Mouse (Mus musculus): ENCODE data around the gene Hdac10. TPM values are rescaled to one million over a fixed set of nuclear protein-coding genes. Genes with fewer than 3 reads are reported as not detected.

Hdac10 gene
- polyA plus RNA-seq (2015; fragmentation: Nextera tagmentation; extraction: Ambion mirVana), result 22.0 and 23.4 TPM in 2 replicates

GRCm38 (mm10) chr15:89128382-89129350 is at the start of gene Hdac10:
Gene Hdac10, minus strand, starts transcription at chr15:89128700.
- ATAC-seq (ENCODE audit: low read depth), result peak; percentile 87
- Histone ChIP-seq H3K4me1 (replicated peaks; ENCODE audit: control insufficient read depth, insufficient read depth, low read length) (peaks cover 15% of the 10 kb centered on the region), H3K36me3 (ENCODE audit: control insufficient read depth, insufficient read depth, low read length) (0 out of 2 replicates have a peak, but pooled peaks cover 2% of the 10 kb centered on the region), H3K4me2 (ENCODE audit: low read depth, low read length) (peak within 1 kb of the TSS; percentile 93), H3K27ac (ENCODE audit: low read length) (peak within 1 kb of the TSS; percentile 86), H3K9me3 (ENCODE audit: control insufficient read depth, low read length) (no peaks in the 10 kb centered on the region), H3K27me3 (ENCODE audit: control insufficient read depth, insufficient read depth, low read depth, low read length) (no peaks in the 10 kb centered on the region), H3K4me3 (ENCODE audit: low read length) (peak within 1 kb of the TSS; percentile 78), H3K9ac (ENCODE audit: low read length) (peak within 1 kb of the TSS; percentile 87)
- WGBS, result 2% methylated on average over 36 of the region's 36 CpGs

DNA sequence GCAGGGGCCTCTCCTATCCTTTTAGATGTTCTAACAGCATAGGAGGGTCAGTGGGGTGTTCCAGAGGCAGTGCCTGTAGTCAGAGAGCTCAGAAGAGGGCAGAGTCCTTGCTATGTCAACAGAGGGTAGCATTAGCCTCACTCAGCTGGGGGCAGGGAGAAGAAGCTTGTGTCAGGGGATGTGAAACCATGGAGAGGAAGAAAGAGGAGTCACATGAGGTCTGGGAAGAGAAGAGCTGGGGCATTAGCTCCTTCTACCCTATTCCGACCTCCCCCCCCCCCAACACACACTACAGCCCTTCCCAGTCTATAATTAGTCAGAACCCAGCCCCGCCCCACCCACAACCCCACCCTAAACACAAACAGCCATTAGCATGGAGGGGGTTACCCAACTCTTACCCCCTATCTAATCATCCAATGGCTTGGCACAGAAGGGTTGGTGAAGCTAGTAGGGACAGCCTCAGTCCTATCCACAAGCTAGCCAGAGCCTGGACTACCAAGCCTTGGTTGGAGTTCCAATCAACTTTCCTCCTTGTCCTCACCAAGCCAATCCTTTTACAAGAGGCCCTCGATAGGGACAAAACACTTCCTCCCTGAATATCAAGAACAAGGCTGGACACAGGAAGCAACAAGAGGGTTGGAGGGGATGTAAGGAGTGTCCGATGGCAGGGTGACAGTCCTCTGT is 49.2 kb upstream of the Hdac10 start:
- H3K4me1 ChIP-seq (replicated peaks; ENCODE audit: control insufficient read depth, insufficient read depth, low read length), result peaks cover 75% of the 10 kb centered on the region
- H3K9ac ChIP-seq (ENCODE audit: low read length), result peak overlapping the region; percentile 20

GRCm38 (mm10) chr15:89177121-89177520 is 48.6 kb upstream of the Hdac10 start:
- Histone ChIP-seq H3K27me3 (ENCODE audit: control insufficient read depth, insufficient read depth, low read depth, low read length) (no peaks in the 10 kb centered on the region), H3K9ac (ENCODE audit: low read length) (peak overlapping the region; percentile 20), H3K36me3 (ENCODE audit: control insufficient read depth, insufficient read depth, low read length) (no peaks in the 10 kb centered on the region), H3K4me1 (replicated peaks; ENCODE audit: control insufficient read depth, insufficient read depth, low read length) (peaks cover 75% of the 10 kb centered on the region), H3K4me2 (ENCODE audit: low read depth, low read length) (peak overlapping the region; percentile 63), H3K27ac (ENCODE audit: low read length) (peak overlapping the region; percentile 87), H3K4me3 (ENCODE audit: low read length) (peak overlapping the region; percentile 19; the same call in 1 of the 2 replicates), H3K9me3 (ENCODE audit: control insufficient read depth, low read length) (no peaks in the 10 kb centered on the region)
- WGBS, result 2% methylated on average over 5 of the region's 5 CpGs
- ATAC-seq (ENCODE audit: low read depth), result peak; percentile 5; the same call in 1 of the 2 replicates

More for the DNA sequence above, 49.2 kb upstream of the Hdac10 start:
- Histone ChIP-seq H3K27ac (ENCODE audit: low read length) (peak overlapping the region; percentile 95), H3K4me3 (ENCODE audit: low read length) (peak overlapping the region; percentile 79), H3K9me3 (ENCODE audit: control insufficient read depth, low read length) (no peaks in the 10 kb centered on the region), H3K27me3 (ENCODE audit: control insufficient read depth, insufficient read depth, low read depth, low read length) (no peaks in the 10 kb centered on the region), H3K36me3 (ENCODE audit: control insufficient read depth, insufficient read depth, low read length) (no peaks in the 10 kb centered on the region), H3K4me2 (ENCODE audit: low read depth, low read length) (peak overlapping the region; percentile 63)
- ATAC-seq (ENCODE audit: low read depth), result no peak
- 44% methylated on average over 4 of the region's 4 CpGs for WGBS

DNA sequence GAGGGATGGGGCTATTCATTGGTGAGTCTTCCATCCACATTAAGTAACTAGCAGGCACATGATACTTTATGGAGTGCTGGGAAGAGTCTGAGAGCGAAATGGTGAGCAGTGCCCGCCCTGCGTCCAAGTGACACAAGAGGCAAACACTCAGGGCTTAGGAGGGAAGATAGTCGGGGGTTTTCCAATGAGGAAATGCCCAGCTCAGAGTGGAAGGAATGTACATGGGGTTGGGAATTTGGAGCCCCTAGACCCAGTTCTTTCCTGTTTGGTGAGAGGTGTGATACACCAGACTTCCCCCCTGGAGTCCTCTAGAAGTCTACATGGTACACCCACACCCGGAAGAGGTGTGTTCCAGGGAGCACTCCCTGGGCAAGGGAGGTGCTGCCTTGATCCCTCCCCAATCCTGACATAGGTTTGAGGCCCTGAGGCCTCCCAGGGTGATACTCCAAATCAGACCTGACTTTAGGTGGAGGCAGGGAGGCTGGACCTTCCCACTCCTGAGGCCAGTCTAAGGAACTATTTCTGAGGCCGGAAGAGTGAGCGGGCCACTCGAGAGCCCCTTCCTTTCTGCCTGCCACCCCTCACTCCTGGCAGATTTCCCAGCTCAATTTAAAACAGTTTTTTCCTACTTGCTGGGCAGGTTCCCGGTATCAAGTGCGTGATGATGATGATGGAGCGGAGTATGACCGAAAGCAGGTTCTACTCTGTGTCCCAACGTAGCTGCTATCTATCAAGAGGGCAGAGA is 47.1 kb upstream of the Hdac10 start:
- WGBS, result 37% methylated on average over 13 of the region's 13 CpGs
- peak overlapping the region; percentile 16 for H3K4me2 ChIP-seq (ENCODE audit: low read depth, low read length)

GRCm38 (mm10) chr15:89174889-89175339 is 46.4 kb upstream of the Hdac10 start:
- Histone ChIP-seq H3K36me3 (ENCODE audit: control insufficient read depth, insufficient read depth, low read length) (no peaks in the 10 kb centered on the region; the same call in 1 of the 2 replicates), H3K27ac (ENCODE audit: low read length) (peak overlapping the region; percentile 79; the same call in 1 of the 2 replicates), H3K27me3 (ENCODE audit: control insufficient read depth, insufficient read depth, low read depth, low read length) (no peaks in the 10 kb centered on the region), H3K4me2 (ENCODE audit: low read depth, low read length) (peak overlapping the region; percentile 16; the same call in 1 of the 2 replicates), H3K9ac (ENCODE audit: low read length) (peak overlapping the region; percentile 26; the same call in 1 of the 2 replicates), H3K4me3 (ENCODE audit: low read length) (no peak overlapping the region), H3K9me3 (ENCODE audit: control insufficient read depth, low read length) (no peaks in the 10 kb centered on the region), H3K4me1 (replicated peaks; ENCODE audit: control insufficient read depth, insufficient read depth, low read length) (peaks cover 82% of the 10 kb centered on the region)
- no peak for ATAC-seq (ENCODE audit: low read depth)
- WGBS, result 37% methylated on average over 11 of the region's 11 CpGs

More for the DNA sequence above, 47.1 kb upstream of the Hdac10 start:
- no peaks in the 10 kb centered on the region for H3K27me3 ChIP-seq (ENCODE audit: control insufficient read depth, insufficient read depth, low read depth, low read length)
- H3K27ac ChIP-seq (ENCODE audit: low read length), result peak overlapping the region; percentile 79
- ATAC-seq (ENCODE audit: low read depth), result no peak
- H3K9ac ChIP-seq (ENCODE audit: low read length), result peak overlapping the region; percentile 26; the same call in 1 of the 2 replicates
- H3K4me1 ChIP-seq (replicated peaks; ENCODE audit: control insufficient read depth, insufficient read depth, low read length), result peaks cover 76% of the 10 kb centered on the region
- no peak overlapping the region for H3K4me3 ChIP-seq (ENCODE audit: low read length)
- H3K36me3 ChIP-seq (ENCODE audit: control insufficient read depth, insufficient read depth, low read length), result no peaks in the 10 kb centered on the region
- no peaks in the 10 kb centered on the region for H3K9me3 ChIP-seq (ENCODE audit: control insufficient read depth, low read length)

DNA sequence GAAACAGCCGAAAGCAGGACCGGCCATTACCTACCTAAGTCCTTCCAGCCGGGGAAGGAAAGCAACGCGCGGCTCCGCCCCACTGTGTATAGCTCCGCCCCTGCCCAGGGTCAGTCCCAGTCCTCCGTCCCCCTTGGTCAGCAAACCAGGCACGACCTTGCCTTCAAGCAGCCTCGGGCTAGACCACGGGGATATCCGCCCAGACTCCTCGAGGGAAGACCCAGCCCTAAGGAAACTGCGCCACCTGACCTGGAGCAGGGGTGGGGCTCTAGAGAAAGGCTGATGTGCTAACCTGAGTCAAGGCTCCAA is 45.4 kb upstream of the Hdac10 start:
- Histone ChIP-seq H3K27me3 (ENCODE audit: control insufficient read depth, insufficient read depth, low read depth, low read length) (no peaks in the 10 kb centered on the region), H3K4me3 (ENCODE audit: low read length) (peak overlapping the region; percentile 54), H3K27ac (ENCODE audit: low read length) (peak overlapping the region; percentile 15; the same call in 1 of the 2 replicates), H3K36me3 (ENCODE audit: control insufficient read depth, insufficient read depth, low read length) (no peaks in the 10 kb centered on the region; the same call in 1 of the 2 replicates), H3K9ac (ENCODE audit: low read length) (peak overlapping the region; percentile 70), H3K9me3 (ENCODE audit: control insufficient read depth, low read length) (no peaks in the 10 kb centered on the region), H3K4me1 (replicated peaks; ENCODE audit: control insufficient read depth, insufficient read depth, low read length) (peaks cover 90% of the 10 kb centered on the region), H3K4me2 (ENCODE audit: low read depth, low read length) (peak overlapping the region; percentile 100)
- under 1% methylated on average over 15 of the region's 15 CpGs for WGBS
- peak; percentile 39 for ATAC-seq (ENCODE audit: low read depth)

- ATAC-seq (ENCODE audit: low read depth), result no peak
Measured at GRCm38 (mm10) chr15:89173024-89173905, 44.8 kb upstream of the Hdac10 start.

More at GRCm38 (mm10) chr15:89173024-89173905, 44.8 kb upstream of the Hdac10 start:
- Histone ChIP-seq H3K4me1 (replicated peaks; ENCODE audit: control insufficient read depth, insufficient read depth, low read length) (peaks cover 86% of the 10 kb centered on the region), H3K9me3 (ENCODE audit: control insufficient read depth, low read length) (no peaks in the 10 kb centered on the region), H3K4me3 (ENCODE audit: low read length) (peak overlapping the region; percentile 54), H3K4me2 (ENCODE audit: low read depth, low read length) (peak overlapping the region; percentile 100), H3K9ac (ENCODE audit: low read length) (peak overlapping the region; percentile 70), H3K27ac (ENCODE audit: low read length) (peak overlapping the region; percentile 47; the same call in 1 of the 2 replicates), H3K36me3 (ENCODE audit: control insufficient read depth, insufficient read depth, low read length) (peaks cover 1% of the 10 kb centered on the region; the same call in 1 of the 2 replicates), H3K27me3 (ENCODE audit: control insufficient read depth, insufficient read depth, low read depth, low read length) (no peaks in the 10 kb centered on the region)
- under 1% methylated on average over 63 of the region's 65 CpGs for WGBS

Data from lung, embryonic 16.5 days (tissue).